In the genomic region with DNA sequence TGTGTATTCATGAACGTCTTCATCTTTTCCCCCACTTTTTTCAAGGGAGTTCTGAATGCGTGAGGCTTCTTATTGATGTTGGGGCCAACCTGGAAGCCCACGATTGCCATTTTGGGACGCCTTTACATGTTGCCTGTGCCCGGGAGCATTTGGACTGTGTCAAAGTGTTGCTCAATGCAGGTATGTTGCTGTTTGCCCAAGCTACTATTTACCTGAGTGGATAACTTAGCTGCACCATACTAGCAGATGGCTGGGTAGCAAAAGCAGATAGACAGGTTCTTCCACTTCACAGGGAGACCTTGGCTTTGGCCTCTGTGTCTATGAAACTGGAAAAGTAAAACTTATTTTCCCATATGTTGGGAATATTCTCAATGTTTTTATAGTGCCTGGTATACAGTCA, we compare ENCODE assay signal across 23 mouse cellular contexts. TPM values are rescaled to one million over a fixed set of nuclear protein-coding genes. Genes with fewer than 3 reads are reported as not detected.
A peak's percentile ranks its signal among the peaks of the same experiment; 100 is the strongest.
DNase-seq lines count a peak whose midpoint lies in the region; ATAC-seq lines count a peak whose summit lies in the region.
"Had no signal": no experiment of that assay in that cellular context is flagged by ENCODE, and none has a peak within 500 bp of the region (broad histone marks: within the 10 kb centered on the region; RNA-seq: fewer than 3 reads in every experiment).

No protein-coding gene starts in this region.

- no peak overlapping the region for H3K4me2 ChIP-seq in heart, embryonic 11.5 days
- no peak overlapping the region for H3K4me2 ChIP-seq in hindbrain, embryonic 11.5 days (replicated peaks; ENCODE audit: low read depth, low read length)
- H3K4me2 ChIP-seq: forebrain, embryonic 15.5 days; hindbrain, embryonic 15.5 days; midbrain, embryonic 12.5 days; neural tube, embryonic 15.5 days had no signal

- no peak overlapping the region for H3K4me3 ChIP-seq in heart, embryonic 11.5 days (ENCODE audit: low read depth, low read length)
- no peak overlapping the region for H3K4me3 ChIP-seq in hindbrain, embryonic 11.5 days (ENCODE audit: low read depth, low read length)
- H3K4me3 ChIP-seq: erythroblast, embryonic 14.5 days; forebrain, embryonic 15.5 days; heart, embryonic 10.5 days; hindbrain, embryonic 15.5 days; midbrain, embryonic 12.5 days; myocyte; neural tube, embryonic 15.5 days had no signal

- no peaks in the 10 kb centered on the region for H3K27me3 ChIP-seq in heart, embryonic 11.5 days (ENCODE audit: control insufficient read depth, insufficient read depth, low read length)
- H3K27me3 ChIP-seq in hindbrain, embryonic 11.5 days (ENCODE audit: control insufficient read depth, insufficient read depth, low read length), result no peaks in the 10 kb centered on the region
- H3K27me3 ChIP-seq: forebrain, embryonic 15.5 days; hindbrain, embryonic 15.5 days; midbrain, embryonic 12.5 days; neural tube, embryonic 15.5 days had no signal

- WGBS in heart, embryonic 11.5 days (ENCODE audit: insufficient replicate concordance), result 84% methylated on average over 5 of the region's 5 CpGs
- WGBS in hindbrain, embryonic 11.5 days, result 94% methylated on average over 5 of the region's 5 CpGs

- no peak for ATAC-seq in heart, embryonic 11.5 days (replicated peaks; ENCODE audit: insufficient number of reproducible peaks, low FRiP score, low TSS enrichment)
- no peak for ATAC-seq in hindbrain, embryonic 11.5 days (ENCODE audit: low FRiP score)
- ATAC-seq: forebrain, embryonic 15.5 days had no signal

- no peaks in the 10 kb centered on the region for H3K36me3 ChIP-seq in heart, embryonic 11.5 days (ENCODE audit: control insufficient read depth, insufficient read depth, low read length)
- no peaks in the 10 kb centered on the region for H3K36me3 ChIP-seq in hindbrain, embryonic 11.5 days (ENCODE audit: control insufficient read depth, insufficient read depth, low read length)

- H3K9ac ChIP-seq in heart, embryonic 11.5 days (ENCODE audit: low read depth, low read length), result no peak overlapping the region
- no peak overlapping the region for H3K9ac ChIP-seq in hindbrain, embryonic 11.5 days (ENCODE audit: low read depth, low read length)
- H3K9ac ChIP-seq: forebrain, embryonic 15.5 days; hindbrain, embryonic 15.5 days; midbrain, embryonic 12.5 days; neural tube, embryonic 15.5 days had no signal

- H3K27ac ChIP-seq in heart, embryonic 11.5 days (ENCODE audit: low read depth, low read length), result no peak overlapping the region
- H3K27ac ChIP-seq in hindbrain, embryonic 11.5 days (ENCODE audit: low read depth, low read length), result no peak overlapping the region
- H3K27ac ChIP-seq: forebrain, embryonic 15.5 days; heart, embryonic 10.5 days; hindbrain, embryonic 15.5 days; macrophage; midbrain, embryonic 12.5 days; neural tube, embryonic 15.5 days had no signal

- peak; percentile 66 for DNase-seq in heart, adult 11 months
- peak; percentile 21 to 26 for DNase-seq in urinary bladder, postnatal 36 days (ENCODE audit: low spot score in 2 of 2)
- no peak for DNase-seq in urinary bladder, adult 2 months (ENCODE audit: low spot score)
- peak; percentile 78 for DNase-seq in lung, postnatal 36 days
- no peak for DNase-seq in layer of hippocampus, postnatal 25 days (ENCODE audit: extremely low spot score in 1 of 2, low spot score in 1 of 2)
- no peak for DNase-seq in hindbrain, embryonic 11.5 days (ENCODE audit: low spot score)
- DNase-seq in layer of hippocampus, adult 8-10 months (ENCODE audit: low spot score in 2 of 2), result no peak
- DNase-seq: adrenal gland, adult 8-10 months; cerebellum, postnatal 36 days; gastrocnemius, postnatal 36 days; heart, postnatal 14 days; kidney, adult 18-20 months; kidney, postnatal 4 days; left cerebral cortex, postnatal 4 days had no signal

- no peaks in the 10 kb centered on the region for H3K4me1 ChIP-seq in heart, embryonic 11.5 days (ENCODE audit: control insufficient read depth, insufficient read depth, low read length)
- H3K4me1 ChIP-seq in hindbrain, embryonic 11.5 days (replicated peaks; ENCODE audit: control insufficient read depth, insufficient read depth, low read length), result no peaks in the 10 kb centered on the region
- H3K4me1 ChIP-seq: forebrain, embryonic 15.5 days; heart, embryonic 10.5 days; hindbrain, embryonic 15.5 days; midbrain, embryonic 12.5 days; neural tube, embryonic 15.5 days had no signal

- H3K9me3 ChIP-seq in heart, embryonic 11.5 days (replicated peaks; ENCODE audit: control insufficient read depth, low read length), result no peaks in the 10 kb centered on the region
- H3K9me3 ChIP-seq in hindbrain, embryonic 11.5 days (ENCODE audit: control insufficient read depth, low read length), result no peaks in the 10 kb centered on the region
- H3K9me3 ChIP-seq: forebrain, embryonic 15.5 days; heart, embryonic 10.5 days; hindbrain, embryonic 15.5 days; midbrain, embryonic 12.5 days; neural tube, embryonic 15.5 days had no signal

RNA-seq across cellular contexts. Expression of a gene that starts 11.0 kb away (rescaled TPM):
- 5.1 and 5.3 TPM in 2 replicates for polyA plus RNA-seq in heart, embryonic 11.5 days (2014; fragmentation: Nextera tagmentation; extraction: Ambion mirVana)
- 19.5 and 20.6 TPM in 2 replicates for polyA plus RNA-seq in urinary bladder, adult 2 months (2012; rRNA removed)
- total RNA-seq in layer of hippocampus, postnatal 25 days (2021), result 10 to 100 TPM; 28.0 to 34.8 TPM
- polyA plus RNA-seq in hindbrain, embryonic 11.5 days (2014; fragmentation: Nextera tagmentation; extraction: Ambion mirVana), result 7.8 and 13.2 TPM in 2 replicates
- 10 to 100 TPM; 35.5 to 38.5 (median 36.9) TPM for total RNA-seq in layer of hippocampus, adult 8-10 months (2022)

RNA-seq across cellular contexts. Expression of a gene that starts 34.0 kb away (rescaled TPM):
- 14.0 and 16.0 TPM in 2 replicates for polyA plus RNA-seq in heart, embryonic 11.5 days (2014; fragmentation: Nextera tagmentation; extraction: Ambion mirVana)
- 14.1 and 16.1 TPM in 2 replicates for polyA plus RNA-seq in urinary bladder, adult 2 months (2012; rRNA removed)
- 10 to 100 TPM; 22.3 to 29.4 TPM for total RNA-seq in layer of hippocampus, postnatal 25 days (2021)
- polyA plus RNA-seq in hindbrain, embryonic 11.5 days (2014; fragmentation: Nextera tagmentation; extraction: Ambion mirVana), result 21.1 and 37.2 TPM in 2 replicates
- 10 to 100 TPM; 25.0 to 35.6 (median 28.9) TPM for total RNA-seq in layer of hippocampus, adult 8-10 months (2022)

Comparison
In these comparisons a context has a peak if more than half of its experiments do, and no peak if none do; other contexts are left out.
1. DNase-seq: peak in heart, adult 11 months (single experiment), urinary bladder, postnatal 36 days (2 of 2) and lung, postnatal 36 days (single experiment); none in urinary bladder, adult 2 months (single experiment), layer of hippocampus, postnatal 25 days (0 of 2), hindbrain, embryonic 11.5 days (single experiment) and layer of hippocampus, adult 8-10 months (0 of 2).